Mouse (Mus musculus) liver (tissue): ENCODE results near the gene Zfp981.
"Not testable (repeated sequence)": the region's sequence is repeated elsewhere in the genome, so short reads cannot be mapped to it uniquely, and the experiment has no call there.

Source experiments
- DNase-seq: peaks from one replicate; pipeline ENCODE4 v3.0.0-alpha.2; 2020; ENCODE audit warnings: mixed read lengths

Zfp981 gene

GRCm38 (mm10) chr4:146486753-146487152, 15.1 kb upstream of the Zfp981 start:
- not testable (repeated sequence) for DNase-seq

- DNase-seq = not testable (repeated sequence)
These were observed 12.6 kb upstream of the Zfp981 start for GRCm38 (mm10) chr4:146489196-146489595.

GRCm38 (mm10) chr4:146491993-146492392, 9.8 kb upstream of the Zfp981 start:
- not testable (repeated sequence) for DNase-seq

- DNase-seq = no peak
These were observed 9.4 kb upstream of the Zfp981 start for GRCm38 (mm10) chr4:146492439-146492838.

GRCm38 (mm10) chr4:146492851-146493250, 9.0 kb upstream of the Zfp981 start:
- no peak for DNase-seq

GRCm38 (mm10) chr4:146493319-146493907, 8.4 kb upstream of the Zfp981 start:
- DNase-seq = not testable (repeated sequence)

GRCm38 (mm10) chr4:146494980-146495379, 6.8 kb upstream of the Zfp981 start:
- no peak for DNase-seq

GRCm38 (mm10) chr4:146497695-146498275, 4.0 kb upstream of the Zfp981 start:
- not testable (repeated sequence) for DNase-seq

- not testable (repeated sequence) for DNase-seq
These were observed 7.2 kb downstream of the Zfp981 start for GRCm38 (mm10) chr4:146509029-146509428.

- not testable (repeated sequence) for DNase-seq
These were observed 10.0 kb downstream of the Zfp981 start for GRCm38 (mm10) chr4:146511871-146512270.

- DNase-seq = no peak
These were observed 14.6 kb downstream of the Zfp981 start for GRCm38 (mm10) chr4:146516474-146516873.

GRCm38 (mm10) chr4:146517150-146517549, 15.3 kb downstream of the Zfp981 start:
- not testable (repeated sequence) for DNase-seq

- DNase-seq = no peak
These were observed 18.9 kb downstream of the Zfp981 start for GRCm38 (mm10) chr4:146520723-146521122.

GRCm38 (mm10) chr4:146534574-146534973, 32.7 kb downstream of the Zfp981 start:
- no peak for DNase-seq

GRCm38 (mm10) chr4:146535883-146536282, 34.1 kb downstream of the Zfp981 start:
- DNase-seq = no peak

GRCm38 (mm10) chr4:146579905-146580873, 78.4 kb downstream of the Zfp981 start:
- DNase-seq = not testable (repeated sequence)
